Mouse (Mus musculus) stomach, embryonic 16.5 days (tissue): ENCODE data around the gene Ndufs6. TPM values are rescaled to one million over a fixed set of nuclear protein-coding genes. Genes with fewer than 3 reads are reported as not detected.
A peak's percentile ranks its signal among the peaks of the same experiment; 100 is the strongest.

Source experiments
- ATAC-seq: fragments of 200-750 bp; cut with Nextera tagmentation; 2 replicates; pipeline ENCODE4 v1.8.0; 2017; ENCODE audit warnings: moderate number of reproducible peaks, moderate TSS enrichment; ENCODE audit not compliant: insufficient read depth, low FRiP score
- H3K27ac ChIP-seq: fragments of 300-500 bp; sonication (generic); 2 replicates; pipeline ENCODE4 v1.5.1; 2014; ENCODE audit warnings: low read length
- H3K27me3 ChIP-seq: fragments of 300-500 bp; sonication (generic); 2 replicates; pipeline ENCODE4 v1.6.1; 2014; ENCODE audit warnings: low read length, control low read depth, mixed read lengths; ENCODE audit not compliant: control insufficient read depth, insufficient read depth
- H3K36me3 ChIP-seq: fragments of 300-500 bp; sonication (generic); 2 replicates; pipeline ENCODE4 v1.6.1; 2014; ENCODE audit warnings: low read length; ENCODE audit not compliant: control insufficient read depth, insufficient read depth
- H3K4me1 ChIP-seq: fragments of 300-500 bp; sonication (generic); 2 replicates; pipeline ENCODE4 v1.6.1; 2014; ENCODE audit warnings: low read length, control low read depth, mixed read lengths; ENCODE audit not compliant: control insufficient read depth, insufficient read depth
- H3K4me2 ChIP-seq: fragments of 300-500 bp; sonication (generic); 2 replicates; pipeline ENCODE4 v1.6.1; 2014; ENCODE audit warnings: low read depth, low read length, mixed read lengths
- H3K4me3 ChIP-seq: fragments of 300-500 bp; sonication (generic); replicated peaks from 2 replicates; pipeline ENCODE4 v1.5.1; 2014; ENCODE audit warnings: mild to moderate bottlenecking, low read length
- H3K9ac ChIP-seq: fragments of 300-500 bp; sonication (generic); 2 replicates; pipeline ENCODE4 v1.6.1; 2014; ENCODE audit warnings: low read length
- H3K9me3 ChIP-seq: fragments of 300-500 bp; sonication (generic); replicated peaks from 2 replicates; pipeline ENCODE4 v1.6.1; 2016; ENCODE audit warnings: low read length, control low read depth; ENCODE audit not compliant: control insufficient read depth
- WGBS: fragments of 180-500 bp; shearing (Covaris S2); extraction: QIAGEN DNeasy Blood & Tissue Kit; methylation state at CpG from one replicate; pipeline ENCODE4 v1.1.7; 2014; 5-methylcytosine and 5-hydroxymethylcytosine counted together
- polyA plus RNA-seq: library from polyadenylated mRNA; unstranded; fragments of >200 nt; fragmentation: Nextera tagmentation; extraction: Ambion mirVana; gene quantifications from 2 replicates; pipeline ENCODE4 v1.2.1, GENCODE M21; 2015

The Ndufs6 gene
- polyA plus RNA-seq, 1 experiment from 2014 or later = 368 TPM

GRCm38 (mm10) chr13:73270451-73271081 is 57.8 kb downstream of the Ndufs6 start:
- Histone ChIP-seq H3K4me3 (peak overlapping the region; percentile 12; the same call in 1 of the 2 replicates), H3K36me3 (no peaks in the 10 kb centered on the region), H3K4me2 (peak overlapping the region; percentile 25), H3K27ac (no peak overlapping the region), H3K27me3 (peaks cover 83% of the 10 kb centered on the region), H3K4me1 (peaks cover 7% of the 10 kb centered on the region; the same call in 1 of the 2 replicates), H3K9ac (no peak overlapping the region), H3K9me3 (no peaks in the 10 kb centered on the region)
- WGBS = 6% methylated on average over 22 of the region's 22 CpGs
- no peak for ATAC-seq

GRCm38 (mm10) chr13:73269891-73270290 is 58.5 kb downstream of the Ndufs6 start:
- H3K36me3 ChIP-seq = no peaks in the 10 kb centered on the region
- no peak overlapping the region for H3K27ac ChIP-seq
- no peak for ATAC-seq
- H3K9ac ChIP-seq = no peak overlapping the region
- 15% methylated on average over 3 of the region's 3 CpGs for WGBS
- H3K27me3 ChIP-seq = peaks cover 90% of the 10 kb centered on the region
- no peaks in the 10 kb centered on the region for H3K9me3 ChIP-seq
- no peak overlapping the region for H3K4me3 ChIP-seq
- no peak overlapping the region for H3K4me2 ChIP-seq
- H3K4me1 ChIP-seq = peaks cover 11% of the 10 kb centered on the region; the same call in 1 of the 2 replicates

Other genes starting within 250 kb of the Ndufs6 start
- 0.05 and 0.12 TPM in 2 replicates for gene Irx4, start 68.1 kb downstream of the Ndufs6 start, polyA plus RNA-seq
- 122 and 125 TPM in 2 replicates for gene Mrpl36, start within 50 bp of the Ndufs6 start, polyA plus RNA-seq
- 20.0 and 21.0 TPM in 2 replicates for gene Lpcat1, start 138.7 kb upstream of the Ndufs6 start, polyA plus RNA-seq
- 0.09 and 0.12 TPM in 2 replicates for gene Slc6a3, start 208.2 kb upstream of the Ndufs6 start, polyA plus RNA-seq